Mouse (Mus musculus) G1E (cell line): Measurements from ENCODE around the gene Fanci. TPM values are rescaled to one million over a fixed set of nuclear protein-coding genes. Genes with fewer than 3 reads are reported as not detected.

Experiments
- ATAC-seq: 2 replicates; pipeline ENCODE4 v1.8.0; 2016; ENCODE audit warnings: mild to moderate bottlenecking; ENCODE audit not compliant: insufficient number of reproducible peaks, poor library complexity, low FRiP score, severe bottlenecking; ENCODE audit errors: extremely low read depth
- DNase-seq: peaks from one replicate; pipeline ENCODE4 v3.0.0; 2012; ENCODE audit warnings: low spot score
- H3K27me3 ChIP-seq: 2 replicates; pipeline ENCODE4 v1.6.1; 2012; ENCODE audit warnings: mild to moderate bottlenecking, low read length, inconsistent platforms; ENCODE audit not compliant: insufficient read depth
- H3K36me3 ChIP-seq: replicated peaks from 2 replicates; pipeline ENCODE3; 2012; ENCODE audit warnings: mild to moderate bottlenecking, inconsistent platforms
- H3K4me1 ChIP-seq: 2 replicates; pipeline ENCODE4 v1.6.1; 2012; ENCODE audit warnings: low read depth, low read length, inconsistent platforms, mixed read lengths; ENCODE audit not compliant: insufficient read depth
- H3K4me3 ChIP-seq: 2 replicates; pipeline ENCODE4 v1.5.1; 2012; ENCODE audit warnings: low read depth, mild to moderate bottlenecking, inconsistent platforms, low read length, moderate library complexity, mixed read lengths
- H3K9me3 ChIP-seq: replicated peaks from 2 replicates; pipeline ENCODE4 v1.6.1; 2012; ENCODE audit warnings: inconsistent platforms
- CTCF ChIP-seq: IDR thresholded peaks from 2 replicates; pipeline ENCODE4 v1.5.1; 2012; ENCODE audit warnings: low read depth, low read length, inconsistent platforms, mixed read lengths
- GATA1 ChIP-seq: IDR thresholded peaks from 2 replicates; pipeline ENCODE4 v1.6.1; 2012; ENCODE audit warnings: borderline replicate concordance, low read length, inconsistent platforms, mixed read lengths
- GATA2 ChIP-seq: IDR thresholded peaks from 2 replicates; pipeline ENCODE4 v1.6.1; 2012; ENCODE audit warnings: low read depth, low read length, inconsistent platforms, borderline replicate concordance
- POLR2AphosphoS5 ChIP-seq: IDR thresholded peaks from 2 replicates; pipeline ENCODE4 v1.6.1; 2012; ENCODE audit warnings: low read depth, low read length, inconsistent platforms; ENCODE audit not compliant: insufficient replicate concordance
- TAL1 ChIP-seq: conservative IDR thresholded peaks from 2 replicates; pipeline ENCODE4 v1.6.1; 2012; ENCODE audit warnings: low read depth, low read length, inconsistent platforms, mixed read lengths
- polyA plus RNA-seq: library from polyadenylated mRNA; stranded (reverse); fragments of >175 nt; gene quantifications from 2 replicates; pipeline ENCODE4 v1.2.3, GENCODE M21; 2012
- total RNA-seq, 2 experiments: library from RNA; stranded (forward) in 1 of 2; stranded (reverse) in 1 of 2; fragments of 200-1000 nt in 1 of 2; fragments of >200 nt in 1 of 2; fragmentation: Nextera tagmentation in 1 of 2; gene quantifications; 2 replicates each; pipeline ENCODE4 v1.2.3; 2014 to 2017

Fanci gene
- total and polyA plus RNA-seq, 3 experiments: 0.63 to 27.8 (median 24.2) TPM

- H3K36me3 ChIP-seq: peaks cover 43% of the 10 kb centered on the region
- TF ChIP-seq POLR2AphosphoS5 (no peak), CTCF (no peak), GATA2 (no peak), TAL1 (no peak), GATA1 (no peak)
- ATAC-seq (no peak), DNase-seq (no peak)
- no peaks in the 10 kb centered on the region for H3K9me3 ChIP-seq
- H3K4me3 ChIP-seq: peak overlapping the region; percentile 85
- peaks cover 76% of the 10 kb centered on the region for H3K4me1 ChIP-seq
- no peaks in the 10 kb centered on the region for H3K27me3 ChIP-seq
Observed at GRCm38 (mm10) chr7:79465461-79466044, 73.8 kb downstream of the Fanci start.

GRCm38 (mm10) chr7:79466053-79466901, 74.5 kb downstream of the Fanci start, which contains the start of gene Polg:
Polg (minus strand) TSS chr7:79466362.
- Histone ChIP-seq H3K27me3 (no peaks in the 10 kb centered on the region), H3K36me3 (peaks cover 35% of the 10 kb centered on the region), H3K9me3 (no peaks in the 10 kb centered on the region), H3K4me1 (peaks cover 78% of the 10 kb centered on the region), H3K4me3 (peak within 1 kb of the TSS; percentile 85)
- peak; percentile 98 for DNase-seq
- TF ChIP-seq GATA2: no peak
- TF ChIP-seq GATA1: no peak
- no peak for TF ChIP-seq CTCF
- no peak for TF ChIP-seq POLR2AphosphoS5
- TF ChIP-seq TAL1: no peak
- ATAC-seq: peak; percentile 86

- H3K27me3 ChIP-seq: no peaks in the 10 kb centered on the region
- ATAC-seq (no peak), DNase-seq (no peak)
- H3K9me3 ChIP-seq: no peaks in the 10 kb centered on the region
- no peak overlapping the region for H3K4me3 ChIP-seq
- H3K4me1 ChIP-seq: peaks cover 65% of the 10 kb centered on the region
- peaks cover 20% of the 10 kb centered on the region for H3K36me3 ChIP-seq
- TF ChIP-seq TAL1 (no peak), POLR2AphosphoS5 (no peak), CTCF (no peak), GATA2 (no peak), GATA1 (no peak)
Observed at GRCm38 (mm10) chr7:79467951-79468350, 76.2 kb downstream of the Fanci start.

- ATAC-seq (peak; percentile 10; the same call in 1 of the 2 replicates), DNase-seq (no peak)
- Histone ChIP-seq H3K4me3 (peak overlapping the region; percentile 10; the same call in 1 of the 2 replicates), H3K27me3 (no peaks in the 10 kb centered on the region), H3K9me3 (no peaks in the 10 kb centered on the region), H3K4me1 (peaks cover 56% of the 10 kb centered on the region), H3K36me3 (peaks cover 11% of the 10 kb centered on the region)
- no peak for TF ChIP-seq CTCF
- no peak for TF ChIP-seq TAL1
- TF ChIP-seq POLR2AphosphoS5: no peak
- TF ChIP-seq GATA1: no peak
Observed at GRCm38 (mm10) chr7:79468994-79469393, 77.3 kb downstream of the Fanci start.

GRCm38 (mm10) chr7:79469766-79470165, 78.0 kb downstream of the Fanci start:
- ATAC-seq (no peak), DNase-seq (no peak)
- Histone ChIP-seq H3K27me3 (peaks cover 5% of the 10 kb centered on the region; the same call in 1 of the 2 replicates), H3K9me3 (peaks cover 2% of the 10 kb centered on the region; the same call in 1 of the 2 replicates), H3K4me3 (no peak overlapping the region), H3K4me1 (peaks cover 53% of the 10 kb centered on the region), H3K36me3 (peaks cover 3% of the 10 kb centered on the region)
- no peak for TF ChIP-seq CTCF
- TF ChIP-seq GATA2: no peak
- no peak for TF ChIP-seq POLR2AphosphoS5
- no peak for TF ChIP-seq TAL1
- TF ChIP-seq GATA1: no peak

- Histone ChIP-seq H3K27me3 (peaks cover 9% of the 10 kb centered on the region; the same call in 1 of the 2 replicates), H3K4me3 (no peak overlapping the region), H3K9me3 (peaks cover 2% of the 10 kb centered on the region; the same call in 1 of the 2 replicates), H3K4me1 (peaks cover 48% of the 10 kb centered on the region), H3K36me3 (no peaks in the 10 kb centered on the region)
- no peak for ATAC-seq
- DNase-seq: no peak
- no peak for TF ChIP-seq GATA2
- TF ChIP-seq POLR2AphosphoS5: no peak
- TF ChIP-seq CTCF: no peak
- TF ChIP-seq TAL1: no peak
- TF ChIP-seq GATA1: no peak
Observed at GRCm38 (mm10) chr7:79470718-79471117, 79.0 kb downstream of the Fanci start.
